Mouse (Mus musculus): ENCODE measurements around the gene Nbea. TPM values are rescaled to one million over a fixed set of nuclear protein-coding genes. Genes with fewer than 3 reads are reported as not detected.

The Nbea gene
- polyA plus RNA-seq (2015; fragmentation: Nextera tagmentation; extraction: Ambion mirVana): 8.5 and 8.7 TPM in 2 replicates

GRCm38 (mm10) chr3:56183159-56184133, at the start of gene Nbea:
Nbea (minus strand) TSS chr3:56183701.
- Histone ChIP-seq H3K36me3 (no peaks in the 10 kb centered on the region), H3K4me2 (replicated peaks) (peak within 1 kb of the TSS; percentile 87), H3K4me3 (replicated peaks) (peak within 1 kb of the TSS; percentile 96), H3K27ac (peak within 1 kb of the TSS; percentile 93), H3K9ac (peak within 1 kb of the TSS; percentile 82), H3K27me3 (replicated peaks) (no peaks in the 10 kb centered on the region), H3K4me1 (replicated peaks) (0 out of 2 replicates have a peak, but pooled peaks cover 3% of the 10 kb centered on the region), H3K9me3 (no peaks in the 10 kb centered on the region)
- WGBS: under 1% methylated on average over 105 of the region's 131 CpGs
- ATAC-seq: peak; percentile 92

GRCm38 (mm10) chr3:56229283-56229682, 45.8 kb upstream of the Nbea start:
- no peak for ATAC-seq
- WGBS: 27% methylated on average over 1 of the region's 1 CpGs
- Histone ChIP-seq H3K4me3 (replicated peaks) (no peak overlapping the region), H3K4me2 (replicated peaks) (no peak overlapping the region), H3K36me3 (no peaks in the 10 kb centered on the region), H3K9me3 (no peaks in the 10 kb centered on the region), H3K27ac (no peak overlapping the region), H3K27me3 (replicated peaks) (no peaks in the 10 kb centered on the region), H3K9ac (no peak overlapping the region), H3K4me1 (replicated peaks) (no peaks in the 10 kb centered on the region)

GRCm38 (mm10) chr3:56215989-56216388, 32.5 kb upstream of the Nbea start:
- Histone ChIP-seq H3K27ac (no peak overlapping the region), H3K36me3 (no peaks in the 10 kb centered on the region), H3K9ac (no peak overlapping the region), H3K4me2 (replicated peaks) (no peak overlapping the region), H3K9me3 (no peaks in the 10 kb centered on the region), H3K27me3 (replicated peaks) (no peaks in the 10 kb centered on the region), H3K4me3 (replicated peaks) (no peak overlapping the region), H3K4me1 (replicated peaks) (no peaks in the 10 kb centered on the region)
- ATAC-seq: no peak
- 52% methylated on average over 2 of the region's 2 CpGs for WGBS

GRCm38 (mm10) chr3:56203968-56204367, 20.5 kb upstream of the Nbea start:
- H3K4me1 ChIP-seq (replicated peaks): no peaks in the 10 kb centered on the region
- H3K36me3 ChIP-seq: no peaks in the 10 kb centered on the region
- no peaks in the 10 kb centered on the region for H3K9me3 ChIP-seq
- no peak overlapping the region for H3K27ac ChIP-seq
- H3K9ac ChIP-seq: no peak overlapping the region
- no peak for ATAC-seq
- H3K27me3 ChIP-seq (replicated peaks): no peaks in the 10 kb centered on the region
- H3K4me2 ChIP-seq (replicated peaks): no peak overlapping the region
- WGBS: 75% methylated on average over 6 of the region's 6 CpGs
- no peak overlapping the region for H3K4me3 ChIP-seq (replicated peaks)

GRCm38 (mm10) chr3:56188238-56188637, 4.7 kb upstream of the Nbea start:
- no peaks in the 10 kb centered on the region for H3K9me3 ChIP-seq
- H3K9ac ChIP-seq: no peak overlapping the region
- no peak overlapping the region for H3K4me2 ChIP-seq (replicated peaks)
- no peaks in the 10 kb centered on the region for H3K27me3 ChIP-seq (replicated peaks)
- no peak overlapping the region for H3K4me3 ChIP-seq (replicated peaks)
- no peak for ATAC-seq
- 69% methylated on average over 1 of the region's 1 CpGs for WGBS
- 0 out of 2 replicates have a peak, but pooled peaks cover 3% of the 10 kb centered on the region for H3K4me1 ChIP-seq (replicated peaks)
- H3K36me3 ChIP-seq: no peaks in the 10 kb centered on the region
- no peak overlapping the region for H3K27ac ChIP-seq

- H3K36me3 ChIP-seq: no peaks in the 10 kb centered on the region
- no peaks in the 10 kb centered on the region for H3K9me3 ChIP-seq
- H3K27ac ChIP-seq: no peak overlapping the region
- no peak overlapping the region for H3K4me2 ChIP-seq (replicated peaks)
- no peaks in the 10 kb centered on the region for H3K27me3 ChIP-seq (replicated peaks)
- WGBS: 61% methylated on average over 6 of the region's 6 CpGs
- H3K4me3 ChIP-seq (replicated peaks): no peak overlapping the region
- H3K9ac ChIP-seq: no peak overlapping the region
- 0 out of 2 replicates have a peak, but pooled peaks cover 3% of the 10 kb centered on the region for H3K4me1 ChIP-seq (replicated peaks)
- no peak for ATAC-seq
These were observed 3.8 kb upstream of the Nbea start for GRCm38 (mm10) chr3:56187131-56187779.

- H3K4me2 ChIP-seq (replicated peaks): peak overlapping the region; percentile 87
- peak overlapping the region; percentile 96 for H3K4me3 ChIP-seq (replicated peaks)
- peak overlapping the region; percentile 82 for H3K9ac ChIP-seq
- 0 out of 2 replicates have a peak, but pooled peaks cover 3% of the 10 kb centered on the region for H3K4me1 ChIP-seq (replicated peaks)
- H3K27me3 ChIP-seq (replicated peaks): no peaks in the 10 kb centered on the region
- WGBS: under 1% methylated on average over 46 of the region's 61 CpGs
- H3K36me3 ChIP-seq: no peaks in the 10 kb centered on the region
- ATAC-seq: peak; percentile 52
- peak overlapping the region; percentile 93 for H3K27ac ChIP-seq
- no peaks in the 10 kb centered on the region for H3K9me3 ChIP-seq
These were observed 936 bp downstream of the Nbea start for GRCm38 (mm10) chr3:56182371-56183158.

- 19% methylated on average over 4 of the region's 4 CpGs for WGBS
- no peaks in the 10 kb centered on the region for H3K9me3 ChIP-seq
- H3K27me3 ChIP-seq (replicated peaks): no peaks in the 10 kb centered on the region
- no peak overlapping the region for H3K27ac ChIP-seq
- H3K4me3 ChIP-seq (replicated peaks): peak overlapping the region; percentile 96
- no peak for ATAC-seq
- peak overlapping the region; percentile 87 for H3K4me2 ChIP-seq (replicated peaks)
- H3K9ac ChIP-seq: peak overlapping the region; percentile 1; the same call in 1 of the 2 replicates
- H3K36me3 ChIP-seq: no peaks in the 10 kb centered on the region
- 0 out of 2 replicates have a peak, but pooled peaks cover 3% of the 10 kb centered on the region for H3K4me1 ChIP-seq (replicated peaks)
These were observed 1.5 kb downstream of the Nbea start for GRCm38 (mm10) chr3:56181991-56182370.

- no peaks in the 10 kb centered on the region for H3K36me3 ChIP-seq
- H3K27me3 ChIP-seq (replicated peaks): no peaks in the 10 kb centered on the region
- no peak overlapping the region for H3K9ac ChIP-seq
- H3K27ac ChIP-seq: no peak overlapping the region
- H3K4me1 ChIP-seq (replicated peaks): 0 out of 2 replicates have a peak, but pooled peaks cover 3% of the 10 kb centered on the region
- no peak overlapping the region for H3K4me3 ChIP-seq (replicated peaks)
- H3K4me2 ChIP-seq (replicated peaks): no peak overlapping the region
- WGBS: 53% methylated on average over 3 of the region's 3 CpGs
- ATAC-seq: no peak
- no peaks in the 10 kb centered on the region for H3K9me3 ChIP-seq
These were observed 2.5 kb downstream of the Nbea start for GRCm38 (mm10) chr3:56181025-56181424.

GRCm38 (mm10) chr3:56157864-56158263, 25.6 kb downstream of the Nbea start:
- no peak overlapping the region for H3K9ac ChIP-seq
- no peak overlapping the region for H3K27ac ChIP-seq
- no peak for ATAC-seq
- H3K4me1 ChIP-seq (replicated peaks): no peaks in the 10 kb centered on the region
- no peak overlapping the region for H3K4me3 ChIP-seq (replicated peaks)
- WGBS: 86% methylated on average over 2 of the region's 2 CpGs
- H3K27me3 ChIP-seq (replicated peaks): no peaks in the 10 kb centered on the region
- no peaks in the 10 kb centered on the region for H3K9me3 ChIP-seq
- no peaks in the 10 kb centered on the region for H3K36me3 ChIP-seq
- no peak overlapping the region for H3K4me2 ChIP-seq (replicated peaks)

- Histone ChIP-seq H3K27ac (no peak overlapping the region), H3K4me3 (replicated peaks) (no peak overlapping the region)
- WGBS: 78% methylated on average over 3 of the region's 3 CpGs
These were observed 56.8 kb downstream of the Nbea start for GRCm38 (mm10) chr3:56126674-56127073.

GRCm38 (mm10) chr3:56116647-56117046, 66.9 kb downstream of the Nbea start:
- Histone ChIP-seq H3K27ac (no peak overlapping the region), H3K4me1 (replicated peaks) (no peaks in the 10 kb centered on the region), H3K4me2 (replicated peaks) (no peak overlapping the region), H3K27me3 (replicated peaks) (no peaks in the 10 kb centered on the region), H3K36me3 (no peaks in the 10 kb centered on the region), H3K9me3 (no peaks in the 10 kb centered on the region), H3K4me3 (replicated peaks) (no peak overlapping the region), H3K9ac (no peak overlapping the region)
- no peak for ATAC-seq

More at GRCm38 (mm10) chr3:56126674-56127073, 56.8 kb downstream of the Nbea start:
- H3K9ac ChIP-seq: no peak overlapping the region
- no peaks in the 10 kb centered on the region for H3K27me3 ChIP-seq (replicated peaks)
- H3K4me2 ChIP-seq (replicated peaks): no peak overlapping the region
- no peak for ATAC-seq
- no peaks in the 10 kb centered on the region for H3K4me1 ChIP-seq (replicated peaks)
- no peaks in the 10 kb centered on the region for H3K36me3 ChIP-seq
- no peaks in the 10 kb centered on the region for H3K9me3 ChIP-seq
